Mouse (Mus musculus): ENCODE results near the gene Pdlim7. TPM values are rescaled to one million over a fixed set of nuclear protein-coding genes. Genes with fewer than 3 reads are reported as not detected.

The Pdlim7 gene
- total and polyA plus RNA-seq, 3 experiments: 8.7 to 32.5 (median 11.2) TPM

- H3K9me3 ChIP-seq (replicated peaks; ENCODE audit: low read length): peaks cover 4% of the 10 kb centered on the region
- H3K27me3 ChIP-seq (replicated peaks): peaks cover 93% of the 10 kb centered on the region
- dilution Hi-C loops (cut with MboI; ENCODE audit: extremely low pct_ligation_motif_present, extremely low pct_unique_long_range_greater_than_20kb, low sequenced_read_pairs): no loop called here
- H3K4me2 ChIP-seq (ENCODE audit: insufficient read depth, low read depth, poor library complexity, severe bottlenecking): no peak overlapping the region
- H3K79me2 ChIP-seq (replicated peaks; ENCODE audit: control insufficient read depth, extremely low read depth, insufficient read depth, poor library complexity, severe bottlenecking): no peaks in the 10 kb centered on the region
- no peaks in the 10 kb centered on the region for H3K36me3 ChIP-seq (replicated peaks in 1 of 2; ENCODE audit: control insufficient read depth in 1 of 2, insufficient read depth in 1 of 2, low read length in 1 of 2)
- no peak for DNase-seq (ENCODE audit: extremely low read depth)
- TF ChIP-seq NELFE (IDR thresholded peaks at IDR 0.05; ENCODE audit: low read depth, low read length) (no peak), JUN (IDR thresholded peaks at IDR 0.05; ENCODE audit: insufficient read depth, low read depth, low read length) (no peak), ELF1 (IDR thresholded peaks at IDR 0.05; ENCODE audit: low read depth, low read length) (no peak), IRF4 (IDR thresholded peaks at IDR 0.05; ENCODE audit: low read depth, low read length) (no peak), JUND (conservative IDR thresholded peaks at IDR 0.05; ENCODE audit: low read depth, low read length) (no peak), MAZ (IDR thresholded peaks at IDR 0.05; ENCODE audit: low read depth, low read length) (no peak), RAD21 (IDR thresholded peaks at IDR 0.05; ENCODE audit: low read depth, low read length) (no peak)
- in situ Hi-C loops (cut with MboI; ENCODE audit: low pct_ligation_motif_present, low pct_unique_long_range_greater_than_20kb, low sequenced_read_pairs): no loop called here
- H3K27ac ChIP-seq (ENCODE audit: insufficient read depth, low read depth): no peak overlapping the region
- H3K9ac ChIP-seq (ENCODE audit: insufficient read depth, low read depth): no peak overlapping the region
- H3K4me3 ChIP-seq (replicated peaks in 1 of 3; ENCODE audit: low read depth in 2 of 3, low read length in 2 of 3, poor library complexity in 1 of 3): no peak overlapping the region
- peaks cover 13 to 21% of the 10 kb centered on the region in 2 experiments; a peak in 3 of 4 replicates for H3K4me1 ChIP-seq (ENCODE audit: control insufficient read depth in 1 of 2, insufficient read depth in 2 of 2)
Observed at GRCm38 (mm10) chr13:55482542-55482941, 30.9 kb downstream of the Pdlim7 start.

GRCm38 (mm10) chr13:55479929-55480328, 33.5 kb downstream of the Pdlim7 start:
- peaks cover 8 to 21% of the 10 kb centered on the region in 2 experiments; a peak in 3 of 4 replicates for H3K4me1 ChIP-seq (ENCODE audit: control insufficient read depth in 1 of 2, insufficient read depth in 2 of 2)

More at GRCm38 (mm10) chr13:55479929-55480328, 33.5 kb downstream of the Pdlim7 start:
- H3K27me3 ChIP-seq (replicated peaks): peaks cover 84% of the 10 kb centered on the region
- in situ Hi-C loops (cut with MboI; ENCODE audit: low pct_ligation_motif_present, low pct_unique_long_range_greater_than_20kb, low sequenced_read_pairs): loop anchor here (5.0 kb wide), 1 partner anchor 37 kb away; no protein-coding TSS in a partner anchor
- no peaks in the 10 kb centered on the region for H3K79me2 ChIP-seq (replicated peaks; ENCODE audit: control insufficient read depth, extremely low read depth, insufficient read depth, poor library complexity, severe bottlenecking)
- dilution Hi-C loops (cut with MboI; ENCODE audit: extremely low pct_ligation_motif_present, extremely low pct_unique_long_range_greater_than_20kb, low sequenced_read_pairs): no loop called here
- no peak overlapping the region for H3K9ac ChIP-seq (ENCODE audit: insufficient read depth, low read depth)
- no peaks in the 10 kb centered on the region for H3K36me3 ChIP-seq (replicated peaks in 1 of 2; ENCODE audit: control insufficient read depth in 1 of 2, insufficient read depth in 1 of 2, low read length in 1 of 2)
- H3K4me3 ChIP-seq (replicated peaks in 1 of 3; ENCODE audit: low read depth in 2 of 3, low read length in 2 of 3, poor library complexity in 1 of 3): no peak overlapping the region
- TF ChIP-seq IRF4 (IDR thresholded peaks at IDR 0.05; ENCODE audit: low read depth, low read length) (no peak), MAZ (IDR thresholded peaks at IDR 0.05; ENCODE audit: low read depth, low read length) (no peak), ETS1 (conservative IDR thresholded peaks at IDR 0.05; ENCODE audit: low read depth, low read length) (no peak), SIN3A (IDR thresholded peaks at IDR 0.05; ENCODE audit: low read length) (no peak), E2F4 (IDR thresholded peaks at IDR 0.05; ENCODE audit: insufficient replicate concordance, low read depth, low read length) (no peak), TBP (conservative IDR thresholded peaks at IDR 0.05; ENCODE audit: low read depth, low read length) (no peak), ZC3H11A (IDR thresholded peaks at IDR 0.05; ENCODE audit: low read depth, low read length) (no peak), POLR2AphosphoS2 (IDR thresholded peaks at IDR 0.05; ENCODE audit: low read depth, low read length) (no peak), JUND (conservative IDR thresholded peaks at IDR 0.05; ENCODE audit: low read depth, low read length) (no peak), JUN (IDR thresholded peaks at IDR 0.05; ENCODE audit: insufficient read depth, low read depth, low read length) (no peak), SMC3 (IDR thresholded peaks at IDR 0.05; ENCODE audit: low read depth, low read length) (no peak), RCOR1 (conservative IDR thresholded peaks at IDR 0.05; ENCODE audit: low read depth, low read length) (no peak), CHD2 (IDR thresholded peaks at IDR 0.05; ENCODE audit: low read length) (no peak), HCFC1 (IDR thresholded peaks at IDR 0.05; ENCODE audit: low read depth, low read length) (no peak), ZMIZ1 (IDR thresholded peaks at IDR 0.05; ENCODE audit: low read depth, low read length) (no peak), EP300 (IDR thresholded peaks at IDR 0.05; ENCODE audit: low read length) (no peak), RAD21 (IDR thresholded peaks at IDR 0.05; ENCODE audit: low read depth, low read length) (no peak)
- H3K9me3 ChIP-seq (replicated peaks; ENCODE audit: low read length): peaks cover 8% of the 10 kb centered on the region
- DNase-seq (ENCODE audit: extremely low read depth): no peak
- H3K4me2 ChIP-seq (ENCODE audit: insufficient read depth, low read depth, poor library complexity, severe bottlenecking): no peak overlapping the region
- H3K27ac ChIP-seq (ENCODE audit: insufficient read depth, low read depth): no peak overlapping the region

Measured in CH12.LX (cell line).